Mouse (Mus musculus) kidney, adult 2 months (tissue): Measurements from ENCODE around the gene March10. TPM values are rescaled to one million over a fixed set of nuclear protein-coding genes. Genes with fewer than 3 reads are reported as not detected.

Source experiments
- DNase-seq: peaks from one replicate; pipeline ENCODE4 v3.0.0; 2021
- H3K27ac ChIP-seq: fragments of 200-500 bp; 2 replicates; pipeline ENCODE4 v1.5.1; 2012; ENCODE audit warnings: low read depth, low read length, control low read depth, inconsistent platforms; ENCODE audit not compliant: insufficient read depth
- H3K27me3 ChIP-seq: fragments of 200-500 bp; replicated peaks from 2 replicates; pipeline ENCODE4 v1.6.1; 2012; ENCODE audit warnings: mild to moderate bottlenecking, moderate library complexity, low read length, inconsistent platforms; ENCODE audit not compliant: control insufficient read depth, insufficient read depth
- H3K36me3 ChIP-seq: fragments of 200-500 bp; 2 replicates; pipeline ENCODE4 v1.6.1; 2012; ENCODE audit warnings: mild to moderate bottlenecking, moderate library complexity, low read length, inconsistent platforms; ENCODE audit not compliant: control insufficient read depth, insufficient read depth
- H3K4me1 ChIP-seq: fragments of 200-500 bp; 2 replicates; pipeline ENCODE4 v1.6.1; 2011; ENCODE audit warnings: low read length; ENCODE audit not compliant: control insufficient read depth, insufficient read depth
- H3K4me3 ChIP-seq: fragments of 200-500 bp; 2 replicates; pipeline ENCODE4 v1.5.1; 2011; ENCODE audit warnings: mild to moderate bottlenecking, low read depth, low read length, control low read depth; ENCODE audit not compliant: insufficient read depth
- CTCF ChIP-seq: fragments of 200-500 bp; conservative IDR thresholded peaks from 2 replicates; pipeline ENCODE4 v1.5.1; 2011; ENCODE audit warnings: low read depth, mild to moderate bottlenecking, control low read depth, low read length, moderate library complexity, mixed read lengths; ENCODE audit not compliant: insufficient read depth, insufficient read length
- POLR2A ChIP-seq: fragments of 200-500 bp; IDR thresholded peaks from one replicate; pipeline ENCODE4 v1.6.1; 2011; ENCODE audit warnings: low read depth, low read length, control low read depth
- WGBS: fragments of 180-500 bp; shearing (Covaris S2); methylation state at CpG from one replicate; pipeline ENCODE4 v1.1.7; 2018; 5-methylcytosine and 5-hydroxymethylcytosine counted together
- polyA plus RNA-seq: library from polyadenylated mRNA; depleted of rRNA; stranded (reverse); fragments of >200 nt; gene quantifications from 2 replicates; pipeline ENCODE4 v1.2.3, GENCODE M21; 2012

The March10 gene
- polyA plus RNA-seq, 1 experiment, result 1.8 TPM

DNA sequence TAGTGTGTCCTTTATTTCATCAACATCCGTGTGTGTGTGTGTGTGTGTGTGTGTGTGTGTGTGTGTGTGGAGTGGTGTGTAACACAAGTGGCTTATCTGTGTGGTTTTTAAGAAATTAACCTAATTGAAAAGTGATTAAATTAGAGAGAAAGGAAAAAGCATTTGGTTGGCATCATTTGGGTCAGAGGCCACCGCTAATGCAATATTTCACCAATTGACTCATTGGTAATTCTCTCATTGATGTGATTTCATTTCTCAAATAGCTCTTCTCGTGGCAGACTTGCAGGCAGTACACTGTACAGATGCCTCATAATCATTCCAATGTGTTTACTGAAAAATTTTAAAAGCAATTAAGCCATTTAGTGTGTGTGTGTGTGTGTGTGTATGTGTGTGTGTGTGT, 11.3 kb upstream of the March10 start:
- no peak for DNase-seq
- H3K4me1 ChIP-seq, result no peaks in the 10 kb centered on the region
- no peaks in the 10 kb centered on the region for H3K27me3 ChIP-seq

DNA sequence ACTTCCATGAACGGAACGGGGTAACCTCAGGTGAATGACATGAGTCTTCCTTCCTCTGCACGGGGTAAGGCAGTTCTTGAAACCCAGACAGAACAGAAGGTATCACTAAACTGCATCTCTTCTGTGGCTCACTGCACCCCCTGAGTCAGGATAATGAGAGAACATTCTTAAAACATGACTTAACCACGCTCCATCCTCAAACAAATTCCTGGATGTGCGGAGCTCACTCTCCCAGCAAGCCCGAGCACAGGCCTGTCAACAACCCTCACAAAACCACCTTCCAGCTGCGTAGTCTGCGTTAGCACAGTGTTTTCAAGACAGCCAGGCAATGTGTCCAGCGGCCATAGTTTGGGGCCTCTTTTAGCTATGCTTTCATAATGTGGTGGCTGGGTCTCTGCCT, 10.7 kb upstream of the March10 start:
- H3K27ac ChIP-seq, result no peak overlapping the region
- no peaks in the 10 kb centered on the region for H3K27me3 ChIP-seq
- no peaks in the 10 kb centered on the region for H3K4me1 ChIP-seq
- 59% methylated on average over 9 of the region's 9 CpGs for WGBS
- no peak for TF ChIP-seq POLR2A
- TF ChIP-seq CTCF, result no peak
- H3K4me3 ChIP-seq, result no peak overlapping the region
- H3K36me3 ChIP-seq, result no peaks in the 10 kb centered on the region
- DNase-seq, result no peak

More for the DNA sequence above, 11.3 kb upstream of the March10 start:
- TF ChIP-seq CTCF (no peak), POLR2A (no peak)
- Histone ChIP-seq H3K27ac (no peak overlapping the region), H3K4me3 (no peak overlapping the region), H3K36me3 (no peaks in the 10 kb centered on the region)
- 94% methylated on average over 3 of the region's 3 CpGs for WGBS

DNA sequence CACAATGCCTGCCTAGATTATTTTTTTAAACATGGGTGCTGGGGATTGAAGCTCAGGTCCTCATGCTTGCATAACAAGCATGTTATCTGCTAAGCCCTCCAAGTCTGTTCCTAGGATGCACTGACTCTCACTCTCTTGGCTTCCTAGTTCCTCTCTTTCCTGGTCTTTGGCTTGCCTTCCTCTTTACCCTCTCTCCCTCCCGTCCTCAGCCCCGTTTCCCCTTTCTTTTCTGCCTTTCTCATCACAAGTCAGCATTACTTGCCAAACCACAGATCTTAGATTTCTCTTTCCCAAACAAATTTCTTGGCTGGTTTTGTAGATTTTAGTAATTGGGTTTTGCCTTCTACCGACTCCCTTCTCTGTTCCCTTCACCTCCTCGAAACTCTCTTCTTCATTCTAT, 10.2 kb upstream of the March10 start:
- WGBS, result 56% methylated on average over 4 of the region's 4 CpGs
- no peaks in the 10 kb centered on the region for H3K36me3 ChIP-seq
- no peaks in the 10 kb centered on the region for H3K27me3 ChIP-seq
- no peak for DNase-seq
- H3K27ac ChIP-seq, result no peak overlapping the region
- no peaks in the 10 kb centered on the region for H3K4me1 ChIP-seq
- H3K4me3 ChIP-seq, result no peak overlapping the region
- no peak for TF ChIP-seq POLR2A
- no peak for TF ChIP-seq CTCF

DNA sequence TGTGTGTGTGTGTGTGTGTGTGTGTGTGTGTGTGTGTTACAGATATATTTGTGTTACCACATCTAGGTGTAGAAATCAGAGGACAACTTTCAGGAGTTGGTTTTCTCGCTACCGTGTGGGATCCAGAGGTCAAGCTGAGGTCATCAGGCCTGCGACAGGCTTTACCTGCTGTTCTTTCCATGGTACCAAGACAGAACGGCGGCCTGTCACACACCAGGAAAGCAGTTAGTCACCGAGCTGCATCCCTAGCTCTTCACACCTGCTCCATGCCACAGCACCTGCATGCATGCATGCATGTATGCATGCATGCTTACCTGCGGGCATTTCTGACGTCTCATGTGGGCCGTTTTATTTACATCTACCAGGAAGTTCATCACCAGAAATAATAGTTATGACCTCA, 9.0 kb upstream of the March10 start:
- TF ChIP-seq CTCF (no peak), POLR2A (no peak)
- DNase-seq, result no peak
- Histone ChIP-seq H3K36me3 (no peaks in the 10 kb centered on the region), H3K4me1 (no peaks in the 10 kb centered on the region), H3K27me3 (no peaks in the 10 kb centered on the region), H3K27ac (no peak overlapping the region), H3K4me3 (no peak overlapping the region)
- WGBS, result 88% methylated on average over 9 of the region's 9 CpGs

DNA sequence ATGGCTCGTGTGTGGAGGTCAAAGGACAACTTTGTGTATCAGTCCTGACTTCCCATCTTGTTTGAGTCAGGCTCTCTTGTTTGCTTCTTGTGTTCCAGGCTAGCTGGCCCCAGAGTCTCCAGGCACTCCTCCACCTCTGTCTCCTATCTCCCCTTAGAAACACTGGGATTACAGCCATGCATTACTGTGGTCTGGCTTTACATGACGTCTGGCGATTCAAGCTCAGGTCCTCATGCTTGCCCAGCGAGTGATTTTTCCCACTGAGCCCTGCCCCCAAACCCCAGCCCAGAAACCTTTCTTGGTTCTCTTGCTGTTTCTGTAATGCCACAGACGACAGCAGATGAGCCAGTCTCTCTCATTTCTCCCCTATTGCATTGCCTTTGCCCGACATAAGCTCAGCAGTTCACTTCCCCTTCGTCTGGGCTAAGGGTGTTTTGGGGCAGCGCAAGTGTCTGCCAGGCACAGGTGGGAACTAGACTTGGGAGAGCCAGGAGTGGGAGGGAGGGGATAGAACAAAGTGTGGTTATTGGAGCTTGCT, 8.0 kb upstream of the March10 start:
- no peaks in the 10 kb centered on the region for H3K4me1 ChIP-seq
- no peak overlapping the region for H3K27ac ChIP-seq
- WGBS, result 77% methylated on average over 8 of the region's 8 CpGs
- TF ChIP-seq POLR2A (no peak), CTCF (no peak)
- no peak for DNase-seq
- H3K27me3 ChIP-seq, result no peaks in the 10 kb centered on the region
- no peaks in the 10 kb centered on the region for H3K36me3 ChIP-seq
- H3K4me3 ChIP-seq, result no peak overlapping the region

DNA sequence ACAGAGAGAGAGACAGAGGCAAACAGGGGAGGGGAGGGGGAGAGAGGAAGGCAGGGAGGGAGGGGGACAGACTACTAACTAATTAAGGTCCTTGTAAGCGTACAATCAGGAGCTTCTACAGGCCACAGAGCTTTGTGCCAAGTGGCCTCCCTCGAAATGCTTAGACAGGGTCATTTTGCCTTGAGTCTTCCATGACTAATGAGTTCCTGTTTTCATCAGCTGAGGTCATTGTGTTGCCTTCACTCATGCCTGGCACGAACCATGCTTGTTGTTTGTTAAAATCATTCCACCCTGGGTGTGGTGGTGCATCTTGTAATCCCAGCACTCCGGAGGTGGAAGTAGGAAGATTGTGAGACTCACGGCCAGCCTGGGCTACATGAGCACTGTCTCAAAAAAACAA, 3.4 kb upstream of the March10 start:
- Histone ChIP-seq H3K4me3 (no peak overlapping the region), H3K27ac (no peak overlapping the region), H3K27me3 (peaks cover 2% of the 10 kb centered on the region; the same call in 1 of the 2 replicates), H3K36me3 (no peaks in the 10 kb centered on the region), H3K4me1 (no peaks in the 10 kb centered on the region)
- peak; percentile 54 for DNase-seq
- TF ChIP-seq CTCF (no peak), POLR2A (no peak)
- WGBS, result 26% methylated on average over 5 of the region's 5 CpGs

DNA sequence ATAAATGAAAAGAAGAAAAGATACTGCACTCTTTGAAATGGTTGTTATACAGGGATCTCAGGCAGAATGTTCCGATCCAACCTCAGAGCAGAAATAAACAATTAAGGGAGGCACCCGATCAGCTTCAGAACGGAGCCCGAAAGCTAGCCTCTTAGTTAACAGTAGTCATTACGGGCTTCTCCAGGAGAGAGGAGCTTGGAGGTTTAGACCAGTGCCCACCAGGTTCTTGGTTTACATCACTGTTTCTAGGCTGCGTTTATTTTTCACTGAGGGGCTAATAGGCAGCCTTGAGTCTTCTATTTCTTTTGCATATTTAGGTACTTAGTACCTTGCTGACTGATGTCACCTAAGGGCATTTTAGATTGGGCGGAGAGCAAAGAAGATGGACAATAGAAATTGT, 506 bp upstream of the March10 start:
- Histone ChIP-seq H3K27me3 (peaks cover 2% of the 10 kb centered on the region; the same call in 1 of the 2 replicates), H3K4me1 (no peaks in the 10 kb centered on the region), H3K4me3 (no peak overlapping the region), H3K27ac (no peak overlapping the region), H3K36me3 (no peaks in the 10 kb centered on the region)
- WGBS, result 62% methylated on average over 7 of the region's 7 CpGs
- DNase-seq, result no peak
- TF ChIP-seq CTCF (no peak), POLR2A (no peak)
